Mouse (Mus musculus) stomach, adult 2 months (tissue): ENCODE measurements around the gene Cpxm1. TPM values are rescaled to one million over a fixed set of nuclear protein-coding genes. Genes with fewer than 3 reads are reported as not detected.

Experiments used
- polyA plus RNA-seq: library from polyadenylated mRNA; depleted of rRNA; stranded (reverse); fragments of >200 nt; gene quantifications from 2 replicates; pipeline ENCODE4 v1.2.3, GENCODE M21; 2012; rRNA removed

The Cpxm1 gene
- polyA plus RNA-seq: 2.8 and 2.9 TPM in 2 replicates

DNA sequence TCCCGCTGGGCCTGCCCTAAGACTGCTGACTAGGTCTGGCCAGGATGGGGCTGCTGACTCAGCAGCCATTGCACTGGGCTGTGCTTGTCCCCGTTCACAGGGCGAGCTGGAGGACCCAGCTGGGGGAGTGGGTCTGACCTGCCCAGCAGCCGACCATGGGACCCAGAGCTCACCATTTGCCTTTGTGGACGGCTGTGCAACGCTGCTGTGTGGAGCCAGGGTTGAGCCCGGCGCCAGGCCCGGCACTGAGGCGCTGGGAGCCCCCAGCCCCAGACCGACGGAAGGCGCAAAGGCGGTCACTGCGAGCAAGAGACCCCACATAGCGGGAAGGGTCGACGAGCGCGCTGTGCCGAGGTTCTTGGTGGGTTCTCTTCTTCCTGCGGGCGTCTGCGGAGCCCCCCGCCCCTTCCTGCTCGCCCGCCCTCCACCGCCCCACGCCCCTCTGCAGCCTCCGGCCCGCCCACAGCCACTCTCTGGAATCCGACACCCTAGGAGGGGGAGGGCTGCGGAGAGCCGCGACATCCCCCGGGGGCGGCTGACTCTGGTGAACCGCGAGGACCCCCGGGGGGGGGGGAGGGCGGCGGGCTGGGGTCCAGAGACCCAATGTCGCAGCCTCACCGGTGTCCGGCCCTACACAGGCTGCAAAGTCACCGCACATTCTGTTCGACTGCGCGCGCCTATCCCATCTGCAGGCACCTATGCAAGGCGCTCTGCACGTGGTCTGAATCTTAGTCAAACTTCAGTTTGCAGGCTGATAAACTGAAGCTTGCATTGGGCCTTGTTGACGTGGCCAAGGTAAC lies at the start of gene Cpxm1:
TSS of gene Cpxm1 (minus strand) at position 389 of the 800 bp plus-strand sequence.

GRCm38 (mm10) chr2:130424126-130424853 lies 26.9 kb upstream of the Cpxm1 start, which contains the start of the genes Vps16 and Pced1a:
Gene Vps16, plus strand, starts transcription at chr2:130424339.
Gene Pced1a, minus strand, starts transcription at chr2:130424701.

GRCm38 (mm10) chr2:130406178-130406577 lies 8.8 kb upstream of the Cpxm1 start, which contains the start of gene Tmem239:
Gene Tmem239, plus strand, starts transcription at chr2:130406478.

GRCm38 (mm10) chr2:130404939-130405338 lies 7.6 kb upstream of the Cpxm1 start, which contains the start of the genes Gm28372 and 1700020A23Rik:
Gene Gm28372, plus strand, starts transcription at chr2:130405239.
Gene 1700020A23Rik, plus strand, starts transcription at chr2:130405259.

Other genes starting within 250 kb of the Cpxm1 start
- 170 and 204 TPM in 2 replicates for gene Snrpb, start 218.2 kb downstream of the Cpxm1 start, polyA plus RNA-seq
- not detected in 2 replicates for gene Tmc2, start 202.4 kb downstream of the Cpxm1 start, polyA plus RNA-seq
- gene Nop56, start 123.1 kb downstream of the Cpxm1 start, polyA plus RNA-seq: 14.7 and 23.9 TPM in 2 replicates
- gene Idh3b, start 113.0 kb downstream of the Cpxm1 start, polyA plus RNA-seq: 100 and 129 TPM in 2 replicates
- 2.0 and 2.2 TPM in 2 replicates for gene Ebf4, start 102.4 kb downstream of the Cpxm1 start, polyA plus RNA-seq
- not detected in 2 replicates for gene Gm28372, start 7.7 kb upstream of the Cpxm1 start, polyA plus RNA-seq
- gene 1700020A23Rik, start 7.7 kb upstream of the Cpxm1 start, polyA plus RNA-seq: not detected in 2 replicates
- gene Tmem239, start 8.9 kb upstream of the Cpxm1 start, polyA plus RNA-seq: not detected in 2 replicates
- gene Vps16, start 26.8 kb upstream of the Cpxm1 start, polyA plus RNA-seq: 16.4 and 21.5 TPM in 2 replicates
- 9.5 and 9.6 TPM in 2 replicates for gene Pced1a, start 27.1 kb upstream of the Cpxm1 start, polyA plus RNA-seq
- 18.1 and 19.6 TPM in 2 replicates for gene Ptpra, start 52.7 kb upstream of the Cpxm1 start, polyA plus RNA-seq
- gene Mrps26, start 166.2 kb upstream of the Cpxm1 start, polyA plus RNA-seq: 41.4 and 106 TPM in 2 replicates
- gene Oxt, start 178.6 kb upstream of the Cpxm1 start, polyA plus RNA-seq: 0.40 TPM in 1 of 2 replicates, not detected in the other
- 0.20 and 0.54 TPM in 2 replicates for gene Avp, start 185.0 kb upstream of the Cpxm1 start, polyA plus RNA-seq
- 0.11 and 0.21 TPM in 2 replicates for gene Fastkd5, start 232.5 kb upstream of the Cpxm1 start, polyA plus RNA-seq
- 2.5 TPM in 2 replicates for gene Ubox5, start 232.5 kb upstream of the Cpxm1 start, polyA plus RNA-seq
- 10.8 and 10.9 TPM in 2 replicates for gene Lzts3, start 245.2 kb upstream of the Cpxm1 start, polyA plus RNA-seq